In the genomic region with DNA sequence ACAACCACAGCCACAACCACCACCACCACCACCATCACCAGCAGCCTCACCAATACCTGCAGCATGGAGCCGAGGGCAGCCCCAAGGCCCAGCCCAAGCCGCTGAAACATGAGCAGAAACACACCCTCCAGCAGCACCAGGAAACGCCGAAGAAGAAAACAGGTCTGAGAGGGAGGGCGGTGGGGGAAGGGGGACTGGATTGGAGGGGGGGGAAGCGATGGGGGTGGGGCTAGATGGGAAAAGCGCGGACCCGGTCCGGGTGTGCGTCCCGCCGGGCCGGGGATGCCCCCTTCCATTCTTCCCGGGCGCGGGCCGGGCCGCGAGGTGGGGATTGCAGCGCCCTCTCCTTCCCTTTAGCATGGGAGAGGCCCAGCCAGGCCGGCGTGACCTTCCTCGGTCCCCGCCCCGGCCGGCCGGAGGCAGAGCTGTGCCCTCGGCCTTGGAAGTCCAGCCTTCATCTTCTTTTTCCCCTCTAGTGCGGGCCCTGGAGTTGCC, we compare ENCODE assay signal across 8 mouse cellular contexts. TPM values are rescaled to one million over a fixed set of nuclear protein-coding genes. Genes with fewer than 3 reads are reported as not detected.
A peak's percentile ranks its signal among the peaks of the same experiment; 100 is the strongest.
DNase-seq lines count a peak whose midpoint lies in the region; ATAC-seq lines count a peak whose summit lies in the region.

No protein-coding gene starts in this region.

- peak overlapping the region; percentile 99 for H3K4me3 ChIP-seq in embryonic facial prominence, embryonic 11.5 days (ENCODE audit: low read depth, low read length)
- H3K4me3 ChIP-seq in heart, embryonic 11.5 days (ENCODE audit: low read depth, low read length) = peak overlapping the region; percentile 100
- H3K4me3 ChIP-seq in kidney, embryonic 16.5 days (ENCODE audit: low read length) = peak overlapping the region; percentile 79
- H3K4me3 ChIP-seq in lung, embryonic 16.5 days (ENCODE audit: low read length) = peak overlapping the region; percentile 100

- H3K9me3 ChIP-seq in embryonic facial prominence, embryonic 11.5 days (replicated peaks; ENCODE audit: control insufficient read depth, low read length) = no peaks in the 10 kb centered on the region
- H3K9me3 ChIP-seq in heart, embryonic 11.5 days (replicated peaks; ENCODE audit: control insufficient read depth, low read length) = no peaks in the 10 kb centered on the region
- no peaks in the 10 kb centered on the region for H3K9me3 ChIP-seq in kidney, embryonic 16.5 days (ENCODE audit: low read length)
- no peaks in the 10 kb centered on the region for H3K9me3 ChIP-seq in lung, embryonic 16.5 days (ENCODE audit: control insufficient read depth, low read length)

- no peaks in the 10 kb centered on the region; the same call in 1 of the 2 replicates for H3K4me1 ChIP-seq in embryonic facial prominence, embryonic 11.5 days (ENCODE audit: control insufficient read depth, insufficient read depth, low read length)
- H3K4me1 ChIP-seq in heart, embryonic 11.5 days (ENCODE audit: control insufficient read depth, insufficient read depth, low read length) = peaks cover 5% of the 10 kb centered on the region; the same call in 1 of the 2 replicates
- peaks cover 10% of the 10 kb centered on the region for H3K4me1 ChIP-seq in kidney, embryonic 16.5 days (ENCODE audit: insufficient read depth, low read length)
- peaks cover 7% of the 10 kb centered on the region; the same call in 1 of the 2 replicates for H3K4me1 ChIP-seq in lung, embryonic 16.5 days (replicated peaks; ENCODE audit: control insufficient read depth, insufficient read depth, low read length)

- H3K9ac ChIP-seq in embryonic facial prominence, embryonic 11.5 days (replicated peaks; ENCODE audit: low read length) = peak overlapping the region; percentile 98
- peak overlapping the region; percentile 98 for H3K9ac ChIP-seq in heart, embryonic 11.5 days (ENCODE audit: low read depth, low read length)
- peak overlapping the region; percentile 90 for H3K9ac ChIP-seq in kidney, embryonic 16.5 days (replicated peaks; ENCODE audit: low read length)
- peak overlapping the region; percentile 99 for H3K9ac ChIP-seq in lung, embryonic 16.5 days (ENCODE audit: low read length)

- H3K27me3 ChIP-seq in embryonic facial prominence, embryonic 11.5 days (ENCODE audit: control insufficient read depth, insufficient read depth, low read length) = no peaks in the 10 kb centered on the region
- no peaks in the 10 kb centered on the region for H3K27me3 ChIP-seq in heart, embryonic 11.5 days (ENCODE audit: control insufficient read depth, insufficient read depth, low read length)
- no peaks in the 10 kb centered on the region for H3K27me3 ChIP-seq in kidney, embryonic 16.5 days (ENCODE audit: insufficient read depth, low read length)
- H3K27me3 ChIP-seq in lung, embryonic 16.5 days (ENCODE audit: control insufficient read depth, insufficient read depth, low read depth, low read length) = no peaks in the 10 kb centered on the region

- H3K36me3 ChIP-seq in embryonic facial prominence, embryonic 11.5 days (replicated peaks; ENCODE audit: control insufficient read depth, insufficient read depth, low read depth, low read length) = no peaks in the 10 kb centered on the region
- H3K36me3 ChIP-seq in heart, embryonic 11.5 days (ENCODE audit: control insufficient read depth, insufficient read depth, low read length) = no peaks in the 10 kb centered on the region
- H3K36me3 ChIP-seq in kidney, embryonic 16.5 days (ENCODE audit: insufficient read depth, low read length) = peaks cover 3% of the 10 kb centered on the region; the same call in 1 of the 2 replicates
- H3K36me3 ChIP-seq in lung, embryonic 16.5 days (ENCODE audit: control insufficient read depth, insufficient read depth, low read length) = peaks cover under 1% of the 10 kb centered on the region; the same call in 1 of the 2 replicates

- peak overlapping the region; percentile 97 for H3K27ac ChIP-seq in embryonic facial prominence, embryonic 11.5 days (replicated peaks; ENCODE audit: low read depth, low read length)
- peak overlapping the region; percentile 99 for H3K27ac ChIP-seq in heart, embryonic 11.5 days (ENCODE audit: low read depth, low read length)
- H3K27ac ChIP-seq in kidney, embryonic 16.5 days (ENCODE audit: low read length) = peak overlapping the region; percentile 98
- peak overlapping the region; percentile 97 for H3K27ac ChIP-seq in lung, embryonic 16.5 days (ENCODE audit: low read length)

- 0% methylated on average over 28 of the region's 30 CpGs for WGBS in embryonic facial prominence, embryonic 11.5 days
- WGBS in heart, embryonic 11.5 days (ENCODE audit: insufficient replicate concordance) = 0% methylated on average over 30 of the region's 30 CpGs
- 1% methylated on average over 27 of the region's 30 CpGs for WGBS in kidney, embryonic 16.5 days
- WGBS in lung, embryonic 16.5 days = 1% methylated on average over 12 of the region's 30 CpGs

- peak; percentile 10 for ATAC-seq in CD4-positive, CD25-positive, alpha-beta regulatory T cell, adult 4 months
- ATAC-seq in embryonic facial prominence, embryonic 11.5 days (replicated peaks; ENCODE audit: insufficient number of reproducible peaks, low FRiP score, low TSS enrichment, low read depth) = peak; percentile 68
- peak; percentile 42 for ATAC-seq in heart, embryonic 11.5 days (replicated peaks; ENCODE audit: insufficient number of reproducible peaks, low FRiP score, low TSS enrichment)
- peak; percentile 66 for ATAC-seq in kidney, embryonic 16.5 days (ENCODE audit: low FRiP score, low TSS enrichment)
- ATAC-seq in lung, embryonic 16.5 days (ENCODE audit: low read depth) = peak; percentile 47

- peak; percentile 55 for DNase-seq in adipocyte (ENCODE audit: low spot score)
- peak; percentile 47 for DNase-seq in embryonic facial prominence, embryonic 11.5 days (ENCODE audit: low spot score)
- DNase-seq in ovary, postnatal 14 days (ENCODE audit: low spot score) = peak; percentile 11
- peak; percentile 20 to 22 for DNase-seq in urinary bladder, postnatal 36 days (ENCODE audit: low spot score in 2 of 2)

- H3K4me2 ChIP-seq in embryonic facial prominence, embryonic 11.5 days (ENCODE audit: low read depth, low read length) = peak overlapping the region; percentile 31
- H3K4me2 ChIP-seq in heart, embryonic 11.5 days = peak overlapping the region; percentile 74
- H3K4me2 ChIP-seq in kidney, embryonic 16.5 days (replicated peaks; ENCODE audit: low read depth, low read length) = peak overlapping the region; percentile 54
- H3K4me2 ChIP-seq in lung, embryonic 16.5 days (ENCODE audit: low read depth, low read length) = peak overlapping the region; percentile 54

RNA-seq across cellular contexts. Expression of a gene that starts 0.4 kb away (rescaled TPM):
- polyA plus RNA-seq in CD4-positive, CD25-positive, alpha-beta regulatory T cell, adult 4 months (2017; shearing (Covaris generic)) = 10 to 100 TPM; 20.4 to 21.6 TPM
- polyA plus RNA-seq in embryonic facial prominence, embryonic 11.5 days (2014; fragmentation: Nextera tagmentation; extraction: Ambion mirVana) = 4.1 and 4.8 TPM in 2 replicates
- polyA plus RNA-seq in heart, embryonic 11.5 days (2014; fragmentation: Nextera tagmentation; extraction: Ambion mirVana) = 3.8 and 11.3 TPM in 2 replicates
- polyA plus RNA-seq in kidney, embryonic 16.5 days (2015; fragmentation: Nextera tagmentation; extraction: Ambion mirVana) = 3.4 and 3.6 TPM in 2 replicates
- 4.3 and 4.7 TPM in 2 replicates for polyA plus RNA-seq in lung, embryonic 16.5 days (2015; fragmentation: Nextera tagmentation; extraction: Ambion mirVana)

RNA-seq across cellular contexts. Expression of a gene that starts 38.7 kb away (rescaled TPM):
- not detected for polyA plus RNA-seq in CD4-positive, CD25-positive, alpha-beta regulatory T cell, adult 4 months (2017; shearing (Covaris generic))
- polyA plus RNA-seq in embryonic facial prominence, embryonic 11.5 days (2014; fragmentation: Nextera tagmentation; extraction: Ambion mirVana) = 10.6 and 60.0 TPM in 2 replicates
- not detected in 2 replicates for polyA plus RNA-seq in heart, embryonic 11.5 days (2014; fragmentation: Nextera tagmentation; extraction: Ambion mirVana)
- not detected in 2 replicates for polyA plus RNA-seq in kidney, embryonic 16.5 days (2015; fragmentation: Nextera tagmentation; extraction: Ambion mirVana)
- not detected in 2 replicates for polyA plus RNA-seq in lung, embryonic 16.5 days (2015; fragmentation: Nextera tagmentation; extraction: Ambion mirVana)

Comparison
In these comparisons a context has a peak if more than half of its experiments do, and no peak if none do; other contexts are left out.
1. Peak in every context shown above with its lines: DNase-seq, ATAC-seq, H3K4me3 ChIP-seq and H3K27ac ChIP-seq.
2. ATAC-seq: peak in every context shown above with its lines; median percentile 68 in embryonic facial prominence, embryonic 11.5 days; 66 in kidney, embryonic 16.5 days; 47 in lung, embryonic 16.5 days; 42 in heart, embryonic 11.5 days; 10 in CD4-positive, CD25-positive, alpha-beta regulatory T cell, adult 4 months.